Mouse (Mus musculus): Measurements from ENCODE around the gene Col6a1. TPM values are rescaled to one million over a fixed set of nuclear protein-coding genes. Genes with fewer than 3 reads are reported as not detected.
A peak's percentile ranks its signal among the peaks of the same experiment; 100 is the strongest.

Gene Col6a1
- total RNA-seq, 2 experiments from 2014 or later = 48.6 to 52.8 TPM

DNA sequence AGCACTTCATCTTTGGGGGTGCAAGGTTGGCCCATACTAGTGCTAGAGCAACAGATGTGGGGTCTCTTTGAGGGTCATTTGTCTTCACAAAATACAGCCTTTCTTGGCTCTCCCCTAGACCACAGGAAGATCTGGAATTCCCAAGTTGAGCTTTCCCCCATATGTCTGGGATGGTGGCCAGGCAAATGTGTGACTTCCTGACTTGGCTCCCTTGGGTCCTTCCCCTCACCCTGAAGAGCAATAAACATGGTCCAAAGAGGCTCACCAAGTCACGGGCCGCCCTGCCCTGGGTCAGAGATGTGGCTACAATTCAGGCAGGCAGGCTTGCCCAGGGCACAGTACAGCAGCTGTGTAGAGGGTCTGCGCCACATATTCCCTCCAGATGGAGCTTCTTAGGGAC, 44.1 kb downstream of the Col6a1 start:
- DNase-seq (ENCODE audit: low spot score in 2 of 2) = no peak

DNA sequence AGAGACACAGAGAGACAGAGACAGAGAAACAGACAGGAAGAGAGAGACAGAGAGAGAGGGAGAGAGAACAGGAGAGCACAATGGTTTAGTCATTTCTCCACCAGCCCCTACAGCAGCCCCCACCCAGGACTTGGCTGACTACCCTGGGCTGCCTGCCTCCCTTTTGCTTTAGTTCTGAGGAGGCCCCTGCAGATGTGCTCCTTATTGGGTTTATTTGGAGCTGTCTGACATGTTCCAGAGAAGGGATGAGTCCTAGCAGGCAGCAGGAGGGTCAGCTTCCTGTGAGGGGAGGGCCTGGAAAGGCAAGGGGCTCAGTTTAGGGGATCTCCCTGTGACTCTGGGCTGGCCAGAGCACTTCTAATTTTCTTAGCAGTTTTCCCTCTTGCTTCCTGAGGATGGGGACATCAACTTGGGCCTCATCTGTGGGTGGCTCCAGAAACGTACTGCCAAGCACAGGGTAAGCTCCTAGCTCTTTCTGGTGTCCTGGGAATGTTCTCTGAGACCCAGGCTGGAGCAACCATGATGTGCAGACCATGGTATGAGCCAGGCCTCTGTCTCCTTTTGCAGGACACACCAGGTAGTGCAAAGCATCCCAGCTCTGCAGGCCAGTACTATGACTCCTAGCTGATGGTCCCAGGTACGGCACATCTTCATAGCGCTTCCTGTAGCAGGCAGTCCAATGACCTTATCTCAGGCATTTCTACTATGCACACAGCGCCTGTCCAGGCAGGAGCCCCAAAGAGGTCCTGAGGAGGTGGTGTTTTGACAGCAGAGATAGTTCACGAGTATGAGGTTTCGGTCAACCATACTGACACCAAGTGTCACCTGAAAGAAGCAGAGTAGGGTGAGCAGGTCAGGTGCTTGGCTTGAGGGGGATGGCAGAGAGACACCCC, 45.0 kb downstream of the Col6a1 start:
- no peak for DNase-seq (ENCODE audit: low spot score in 2 of 2)

DNA sequence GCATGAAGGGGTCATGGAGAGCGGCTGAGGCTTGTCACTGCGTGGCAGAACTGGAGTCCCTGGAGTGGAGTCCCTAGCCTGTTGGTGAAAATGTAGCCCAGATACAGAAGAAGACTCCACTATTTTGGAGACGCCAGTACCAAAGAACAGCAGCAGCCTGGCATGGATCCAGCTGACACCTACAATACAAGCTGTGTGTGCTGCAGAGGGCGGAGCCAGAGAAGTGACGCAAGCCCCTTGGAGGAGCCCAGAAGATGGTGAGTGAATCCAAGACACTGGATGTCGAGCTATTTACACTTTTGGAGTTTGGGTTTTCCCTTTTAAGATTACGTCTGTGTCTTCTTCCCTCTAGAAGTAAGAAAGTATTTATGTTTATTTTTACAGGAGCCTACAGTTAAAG, 47.8 kb downstream of the Col6a1 start:
- DNase-seq (ENCODE audit: low spot score in 2 of 2) = peak; percentile 67 to 73

GRCm38 (mm10) chr10:76675268-76675667, 50.7 kb downstream of the Col6a1 start:
- DNase-seq (ENCODE audit: low spot score in 2 of 2) = no peak

GRCm38 (mm10) chr10:76674581-76674980, 51.4 kb downstream of the Col6a1 start:
- DNase-seq (ENCODE audit: low spot score in 2 of 2) = no peak

DNA sequence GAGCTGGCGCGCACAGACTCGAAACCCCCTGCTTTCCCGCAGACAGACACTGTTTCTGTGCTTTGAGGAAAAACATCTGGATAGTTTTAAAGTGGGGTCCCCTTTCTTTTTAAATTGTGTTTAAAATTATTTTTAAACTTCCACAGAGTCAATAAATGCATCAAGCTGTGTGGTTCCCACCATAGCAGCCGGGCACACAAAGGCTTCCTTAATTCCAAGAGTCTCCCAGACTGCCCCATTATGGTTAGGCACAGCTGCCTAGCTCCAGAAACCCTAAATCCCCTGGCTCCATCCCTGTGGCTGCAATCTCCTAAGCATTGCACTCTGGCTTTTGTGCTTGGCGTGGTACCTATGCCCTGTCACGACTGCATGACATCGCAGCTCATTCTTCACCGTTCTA, 54.0 kb downstream of the Col6a1 start:
- DNase-seq (ENCODE audit: low spot score in 2 of 2) = no peak

DNA sequence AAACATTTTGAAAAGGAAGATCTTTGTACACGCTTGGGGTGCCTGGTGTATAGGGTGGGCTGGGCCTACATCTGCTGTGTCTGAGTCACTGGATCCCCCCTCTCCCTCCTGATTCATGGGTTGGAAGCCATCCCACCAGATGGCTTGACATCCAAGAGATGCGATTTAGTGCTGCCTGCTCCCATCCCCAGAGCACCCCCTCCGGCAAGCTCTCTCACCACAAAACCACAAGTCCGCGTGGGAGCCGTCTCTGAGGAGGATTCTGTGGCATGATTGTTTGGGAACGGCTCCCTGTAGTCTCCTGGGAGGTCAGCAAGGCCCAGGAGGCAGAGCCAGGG, 57.1 kb downstream of the Col6a1 start:
- peak; percentile 78 to 80 for DNase-seq (ENCODE audit: low spot score in 2 of 2)

DNA sequence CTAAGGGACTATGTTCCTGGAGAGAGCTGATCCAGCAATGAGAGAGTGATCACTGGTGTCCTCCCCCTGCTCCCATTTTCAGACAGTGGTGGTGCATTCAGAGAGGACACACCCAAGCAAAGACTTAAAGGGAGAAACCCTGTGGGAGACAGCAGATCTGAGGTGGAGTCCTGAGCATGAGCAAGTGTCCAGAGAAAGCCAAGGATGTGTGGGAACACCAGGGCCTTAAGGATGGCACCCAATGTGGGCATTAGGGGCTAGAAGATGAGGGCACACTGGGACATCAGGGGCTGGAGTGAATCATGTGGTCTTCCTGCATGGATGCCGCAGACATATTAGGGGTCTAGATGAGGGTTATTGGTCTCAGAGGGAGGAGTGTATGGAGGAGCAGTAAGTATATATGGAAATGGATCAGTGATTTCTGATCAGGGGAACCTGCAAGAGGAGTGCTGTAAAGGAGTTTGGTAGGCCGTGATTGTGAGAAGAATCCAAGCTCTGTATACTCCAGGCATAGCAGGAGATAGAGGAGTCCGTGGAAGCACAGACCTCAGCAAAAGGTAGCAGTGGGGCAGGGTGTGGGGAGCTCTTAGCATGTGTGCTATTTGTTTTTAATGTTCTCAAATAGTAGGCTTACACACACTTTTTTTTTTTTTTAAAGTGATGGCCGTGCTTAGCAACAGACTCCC, 57.6 kb downstream of the Col6a1 start:
- no peak for DNase-seq (ENCODE audit: low spot score in 2 of 2)

GRCm38 (mm10) chr10:76667197-76667805, 58.7 kb downstream of the Col6a1 start:
- DNase-seq (ENCODE audit: low spot score in 2 of 2) = no peak

DNA sequence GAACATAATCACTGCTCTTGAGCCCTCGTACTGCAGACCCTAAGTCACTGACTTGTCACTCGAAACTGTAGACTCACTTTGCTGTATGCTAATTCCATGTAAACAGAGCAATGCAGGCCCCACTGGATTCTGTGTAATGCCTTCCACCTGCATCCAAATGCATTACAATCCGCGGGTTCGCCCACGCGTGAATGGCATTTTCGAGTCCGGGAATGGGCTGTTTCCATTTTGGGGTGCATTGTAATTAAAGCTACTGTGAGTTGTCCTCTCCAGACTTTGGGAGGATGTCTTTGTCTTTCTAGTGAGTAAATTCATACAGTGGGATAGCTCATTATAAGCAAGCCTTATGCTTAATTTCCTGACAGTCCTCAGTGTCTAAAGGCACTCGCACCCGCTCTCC, 60.4 kb downstream of the Col6a1 start:
- no peak for DNase-seq (ENCODE audit: low spot score in 2 of 2)

- no peak for DNase-seq (ENCODE audit: low spot score in 2 of 2)
Measured at GRCm38 (mm10) chr10:76664156-76665115, 61.5 kb downstream of the Col6a1 start.

Other genes with a start within 250 kb of the Col6a1 start
- gene Lss, start 194.6 kb downstream of the Col6a1 start, total RNA-seq (2021) = 10 to 100 TPM; 47.2 to 58.6 TPM
- gene Spatc1l, start 163.9 kb downstream of the Col6a1 start, total RNA-seq (2021) = not detected
- under 1 TPM in 1 of 2 experiments, not detected in 1; 0.12 TPM for gene Ftcd, start 150.5 kb downstream of the Col6a1 start, total RNA-seq (2021)
- gene Col6a2, start 102.5 kb downstream of the Col6a1 start, total RNA-seq (2021) = 10 to 100 TPM in 1 of 2 experiments, 1 to 10 TPM in 1; 9.3 to 16.1 TPM
- gene Pcbp3, start 235.7 kb upstream of the Col6a1 start, total RNA-seq (2021) = 10 to 100 TPM; 60.0 to 65.1 TPM